Mouse (Mus musculus): ENCODE data around the gene Gm38100. TPM values are rescaled to one million over a fixed set of nuclear protein-coding genes. Genes with fewer than 3 reads are reported as not detected.
A peak's percentile ranks its signal among the peaks of the same experiment; 100 is the strongest.

Gm38100 gene
- total RNA-seq, 1 experiment = not detected

- no peak for TF ChIP-seq CHD2 (IDR thresholded peaks at IDR 0.05; ENCODE audit: low read depth, low read length)
- H3K9ac ChIP-seq (ENCODE audit: insufficient read depth, low read depth, low read length, poor library complexity, severe bottlenecking) = no peak overlapping the region
- no peaks in the 10 kb centered on the region for H3K9me3 ChIP-seq (ENCODE audit: control insufficient read depth, insufficient read depth, low read depth, low read length)
- no peak for DNase-seq (ENCODE audit: low read depth, low spot score)
- no peak overlapping the region for H3K4me3 ChIP-seq (ENCODE audit: insufficient read depth in 1 of 2, low read depth in 1 of 2, low read length in 2 of 2, poor library complexity in 1 of 2, severe bottlenecking in 1 of 2)
- H3K36me3 ChIP-seq (ENCODE audit: control insufficient read depth, insufficient read depth, low read length, poor library complexity, severe bottlenecking) = no peaks in the 10 kb centered on the region
- no peaks in the 10 kb centered on the region for H3K4me1 ChIP-seq (ENCODE audit: control insufficient read depth in 2 of 2, insufficient read depth in 2 of 2, low read length in 2 of 2, poor library complexity in 1 of 2)
- in situ Hi-C loops (cut with MboI; ENCODE audit: low sequenced_read_pairs in 2 of 2, unreplicated experiment in 2 of 2) = no loop called here
- no peak overlapping the region for H3K27ac ChIP-seq (ENCODE audit: insufficient read depth, low read depth, low read length, poor library complexity, severe bottlenecking)
Measured at GRCm38 (mm10) chr1:175931391-175931790, 11.3 kb downstream of the Gm38100 start.

DNA sequence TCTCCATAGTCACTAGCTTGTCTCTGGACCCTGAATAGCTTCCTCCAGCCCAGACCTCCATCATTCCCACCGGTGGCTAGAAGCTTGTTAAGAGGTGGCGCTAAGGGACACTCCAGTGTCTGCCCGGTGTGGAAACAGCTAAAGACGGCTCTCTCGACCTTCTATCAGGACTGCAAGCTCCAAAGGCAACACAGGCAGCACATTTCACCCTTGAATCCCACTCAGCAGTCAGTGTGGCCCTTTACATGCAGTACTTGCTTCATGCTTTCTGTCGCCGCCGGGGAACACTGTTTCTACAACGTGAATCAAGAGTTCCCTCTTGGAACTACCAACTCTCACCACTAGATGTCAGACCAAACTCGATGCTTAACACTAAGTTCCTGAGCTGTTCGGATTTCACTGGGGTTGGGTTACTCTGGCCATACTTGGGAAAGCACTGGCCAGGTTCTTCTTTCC, 16.2 kb downstream of the Gm38100 start:
- H3K9ac ChIP-seq (ENCODE audit: insufficient read depth, low read depth, low read length, poor library complexity, severe bottlenecking) = no peak overlapping the region
- H3K36me3 ChIP-seq (ENCODE audit: control insufficient read depth, insufficient read depth, low read length, poor library complexity, severe bottlenecking) = no peaks in the 10 kb centered on the region
- H3K4me1 ChIP-seq (ENCODE audit: control insufficient read depth in 2 of 2, insufficient read depth in 2 of 2, low read length in 2 of 2, poor library complexity in 1 of 2) = no peaks in the 10 kb centered on the region
- no peaks in the 10 kb centered on the region for H3K9me3 ChIP-seq (ENCODE audit: control insufficient read depth, insufficient read depth, low read depth, low read length)
- no peak overlapping the region for H3K4me3 ChIP-seq (ENCODE audit: insufficient read depth in 1 of 2, low read depth in 1 of 2, low read length in 2 of 2, poor library complexity in 1 of 2, severe bottlenecking in 1 of 2)
- TF ChIP-seq ZC3H11A (IDR thresholded peaks at IDR 0.05; ENCODE audit: borderline replicate concordance, low read depth, low read length) (peak; percentile 61; the same call in 1 of the 2 replicates), HCFC1 (IDR thresholded peaks at IDR 0.05; ENCODE audit: borderline replicate concordance, insufficient read depth, low read length) (no peak)
- in situ Hi-C loops (cut with MboI; ENCODE audit: low sequenced_read_pairs in 2 of 2, unreplicated experiment in 2 of 2) = no loop called here
- DNase-seq (ENCODE audit: low read depth, low spot score) = peak; percentile 86
- H3K27ac ChIP-seq (ENCODE audit: insufficient read depth, low read depth, low read length, poor library complexity, severe bottlenecking) = no peak overlapping the region

- Histone ChIP-seq H3K4me1 (ENCODE audit: control insufficient read depth in 2 of 2, insufficient read depth in 2 of 2, low read length in 2 of 2, poor library complexity in 1 of 2) (no peaks in the 10 kb centered on the region), H3K27ac (ENCODE audit: insufficient read depth, low read depth, low read length, poor library complexity, severe bottlenecking) (no peak overlapping the region), H3K9ac (ENCODE audit: insufficient read depth, low read depth, low read length, poor library complexity, severe bottlenecking) (no peak overlapping the region), H3K36me3 (ENCODE audit: control insufficient read depth, insufficient read depth, low read length, poor library complexity, severe bottlenecking) (no peaks in the 10 kb centered on the region), H3K9me3 (ENCODE audit: control insufficient read depth, insufficient read depth, low read depth, low read length) (no peaks in the 10 kb centered on the region), H3K4me3 (ENCODE audit: insufficient read depth in 1 of 2, low read depth in 1 of 2, low read length in 2 of 2, poor library complexity in 1 of 2, severe bottlenecking in 1 of 2) (no peak overlapping the region)
- no peak for DNase-seq (ENCODE audit: low read depth, low spot score)
- TF ChIP-seq ZNF384 (IDR thresholded peaks at IDR 0.05; ENCODE audit: low read depth, low read length) (no peak), CHD2 (IDR thresholded peaks at IDR 0.05; ENCODE audit: low read depth, low read length) (no peak), MAFK (IDR thresholded peaks at IDR 0.05; ENCODE audit: insufficient read depth, low read depth, low read length) (no peak), ZC3H11A (IDR thresholded peaks at IDR 0.05; ENCODE audit: borderline replicate concordance, low read depth, low read length) (no peak), HCFC1 (IDR thresholded peaks at IDR 0.05; ENCODE audit: borderline replicate concordance, insufficient read depth, low read length) (no peak)
- in situ Hi-C loops (cut with MboI; ENCODE audit: low sequenced_read_pairs in 2 of 2, unreplicated experiment in 2 of 2) = no loop called here
Measured at GRCm38 (mm10) chr1:175938731-175939130, 18.6 kb downstream of the Gm38100 start.

- DNase-seq (ENCODE audit: low read depth, low spot score) = no peak
- Histone ChIP-seq H3K9ac (ENCODE audit: insufficient read depth, low read depth, low read length, poor library complexity, severe bottlenecking) (no peak overlapping the region), H3K27ac (ENCODE audit: insufficient read depth, low read depth, low read length, poor library complexity, severe bottlenecking) (no peak overlapping the region), H3K4me3 (ENCODE audit: insufficient read depth in 1 of 2, low read depth in 1 of 2, low read length in 2 of 2, poor library complexity in 1 of 2, severe bottlenecking in 1 of 2) (no peak overlapping the region), H3K9me3 (ENCODE audit: control insufficient read depth, insufficient read depth, low read depth, low read length) (no peaks in the 10 kb centered on the region), H3K36me3 (ENCODE audit: control insufficient read depth, insufficient read depth, low read length, poor library complexity, severe bottlenecking) (no peaks in the 10 kb centered on the region), H3K4me1 (ENCODE audit: control insufficient read depth in 2 of 2, insufficient read depth in 2 of 2, low read length in 2 of 2, poor library complexity in 1 of 2) (no peaks in the 10 kb centered on the region)
- in situ Hi-C loops (cut with MboI; ENCODE audit: low sequenced_read_pairs in 2 of 2, unreplicated experiment in 2 of 2) = no loop called here
- TF ChIP-seq CHD2 (IDR thresholded peaks at IDR 0.05; ENCODE audit: low read depth, low read length) (no peak), ZC3H11A (IDR thresholded peaks at IDR 0.05; ENCODE audit: borderline replicate concordance, low read depth, low read length) (no peak), MAFK (IDR thresholded peaks at IDR 0.05; ENCODE audit: insufficient read depth, low read depth, low read length) (no peak), HCFC1 (IDR thresholded peaks at IDR 0.05; ENCODE audit: borderline replicate concordance, insufficient read depth, low read length) (no peak), ZNF384 (IDR thresholded peaks at IDR 0.05; ENCODE audit: low read depth, low read length) (no peak)
Measured at GRCm38 (mm10) chr1:175943168-175943567, 23.0 kb downstream of the Gm38100 start.

DNA sequence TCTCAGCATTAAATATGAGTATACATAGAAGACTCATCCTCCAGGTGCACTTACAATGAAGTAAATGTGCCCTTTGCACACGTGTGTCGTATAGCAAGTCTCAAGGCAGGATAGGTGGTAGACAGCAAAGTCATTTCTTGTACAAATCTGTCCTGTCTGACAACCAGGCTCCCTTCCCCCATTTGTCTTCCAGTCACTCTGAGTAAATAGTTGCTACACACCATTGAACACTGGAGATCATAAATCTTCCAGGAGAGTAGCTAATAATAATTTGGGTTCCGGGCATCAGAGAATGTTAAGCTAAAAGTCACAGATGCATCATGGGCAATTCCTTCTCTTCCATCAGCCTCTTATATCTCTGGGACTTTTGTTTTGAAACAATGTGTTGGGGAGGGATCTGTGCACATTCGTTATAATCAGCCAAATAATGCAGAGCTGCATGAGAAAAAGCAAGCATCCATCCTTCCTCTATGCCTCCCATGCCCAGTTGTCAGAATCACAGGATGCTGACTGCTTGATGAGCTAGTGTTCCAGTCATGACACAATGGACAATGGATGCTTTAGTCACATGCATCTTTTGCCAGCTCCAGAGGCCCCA, 26.7 kb downstream of the Gm38100 start:
- Histone ChIP-seq H3K4me1 (ENCODE audit: control insufficient read depth in 2 of 2, insufficient read depth in 2 of 2, low read length in 2 of 2, poor library complexity in 1 of 2) (no peaks in the 10 kb centered on the region), H3K9ac (ENCODE audit: insufficient read depth, low read depth, low read length, poor library complexity, severe bottlenecking) (no peak overlapping the region), H3K27ac (ENCODE audit: insufficient read depth, low read depth, low read length, poor library complexity, severe bottlenecking) (no peak overlapping the region), H3K4me3 (ENCODE audit: insufficient read depth in 1 of 2, low read depth in 1 of 2, low read length in 2 of 2, poor library complexity in 1 of 2, severe bottlenecking in 1 of 2) (no peak overlapping the region), H3K9me3 (ENCODE audit: control insufficient read depth, insufficient read depth, low read depth, low read length) (no peaks in the 10 kb centered on the region), H3K36me3 (ENCODE audit: control insufficient read depth, insufficient read depth, low read length, poor library complexity, severe bottlenecking) (no peaks in the 10 kb centered on the region)
- no peak for TF ChIP-seq ZC3H11A (IDR thresholded peaks at IDR 0.05; ENCODE audit: borderline replicate concordance, low read depth, low read length)
- TF ChIP-seq ZNF384 (IDR thresholded peaks at IDR 0.05; ENCODE audit: low read depth, low read length) = no peak
- TF ChIP-seq MAFK (IDR thresholded peaks at IDR 0.05; ENCODE audit: insufficient read depth, low read depth, low read length) = no peak
- DNase-seq (ENCODE audit: low read depth, low spot score) = no peak
- in situ Hi-C loops (cut with MboI; ENCODE audit: low sequenced_read_pairs in 2 of 2, unreplicated experiment in 2 of 2) = no loop called here
